Mouse (Mus musculus) bone marrow, adult 2 months (tissue): ENCODE measurements at regions not wholly inside any gene's neighbourhood (a gene's known extent, or its start where the extent isn't known, plus 50 kb on each side); places are given as distances from the start of the nearest gene placed in this dataset.

Experiments
- CTCF ChIP-seq: fragments of 200-500 bp; IDR thresholded peaks from 2 replicates; pipeline ENCODE4 v1.5.1; 2011; ENCODE audit warnings: low read length, control low read depth; ENCODE audit not compliant: control insufficient read depth, insufficient read depth
- POLR2A ChIP-seq: fragments of 200-500 bp; IDR thresholded peaks from 2 replicates; pipeline ENCODE4 v1.6.1; 2011; ENCODE audit warnings: low read depth, mild to moderate bottlenecking, control low read depth, low read length, borderline replicate concordance; ENCODE audit not compliant: control insufficient read depth

- TF ChIP-seq CTCF (no peak), POLR2A (no peak)
Observed at GRCm38 (mm10) chr14:71963389-71964169, 528.1 kb downstream of the Gm9195 start.
